Mouse (Mus musculus) E14TG2a.4 (cell line): ENCODE measurements around the gene Slc8b1.
A peak's percentile ranks its signal among the peaks of the same experiment; 100 is the strongest.

ENCODE experiments used
- H3K27me3 ChIP-seq: 2 replicates; pipeline ENCODE4 v1.6.1; 2014; ENCODE audit warnings: low read length, control low read depth; ENCODE audit not compliant: insufficient read depth
- H3K36me3 ChIP-seq: 2 replicates; pipeline ENCODE4 v1.6.1; 2014; ENCODE audit warnings: low read length, control low read depth; ENCODE audit not compliant: insufficient read depth
- H3K4me1 ChIP-seq: replicated peaks from 2 replicates; pipeline ENCODE4 v1.6.1; 2014; ENCODE audit warnings: low read depth, low read length, control low read depth
- H3K4me3 ChIP-seq: replicated peaks from 2 replicates; pipeline ENCODE4 v1.5.1; 2014; ENCODE audit warnings: mild to moderate bottlenecking, low read length
- H3K9me3 ChIP-seq: 2 replicates; pipeline ENCODE4 v1.6.1; 2014; ENCODE audit warnings: low read length, control low read depth
- CTCF ChIP-seq: conservative IDR thresholded peaks from 2 replicates; pipeline ENCODE4 v1.5.1; 2014; ENCODE audit warnings: low read length
- NANOG ChIP-seq: IDR thresholded peaks from 2 replicates; pipeline ENCODE4 v1.6.1; 2014; ENCODE audit warnings: borderline replicate concordance, low read length, mixed read lengths
- POU5F1 ChIP-seq: IDR thresholded peaks from 2 replicates; pipeline ENCODE4 v1.6.1; 2014; ENCODE audit warnings: low read length, borderline replicate concordance

Slc8b1 gene

DNA sequence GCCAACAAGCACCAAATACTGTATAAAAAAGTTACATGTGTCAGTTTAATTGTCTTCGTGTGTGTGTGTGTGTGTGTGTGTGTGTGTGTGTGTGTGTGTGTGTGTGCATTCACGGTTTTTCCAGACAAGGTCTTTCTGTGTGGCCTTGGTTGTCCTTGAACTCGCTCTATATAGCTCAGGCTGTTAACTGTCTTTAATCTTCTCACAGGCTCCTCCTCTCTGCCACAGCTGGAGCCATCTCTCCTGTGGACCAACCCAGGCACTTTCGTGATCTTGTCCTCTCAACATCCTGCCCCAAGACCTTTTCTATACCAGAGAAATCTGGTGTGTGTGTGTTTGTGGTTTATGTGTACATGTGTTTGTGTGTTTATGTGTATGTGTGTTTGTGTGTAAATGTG lies 52.9 kb downstream of the Slc8b1 start:
- TF ChIP-seq CTCF (no peak), NANOG (no peak), POU5F1 (no peak)
- Histone ChIP-seq H3K4me3 (no peak overlapping the region), H3K36me3 (no peaks in the 10 kb centered on the region), H3K27me3 (peaks cover 9% of the 10 kb centered on the region), H3K9me3 (no peaks in the 10 kb centered on the region), H3K4me1 (peaks cover 78% of the 10 kb centered on the region)

GRCm38 (mm10) chr5:120565171-120565905 lies 54.4 kb downstream of the Slc8b1 start:
- H3K36me3 ChIP-seq, result no peaks in the 10 kb centered on the region
- no peak for TF ChIP-seq NANOG
- no peak for TF ChIP-seq POU5F1
- TF ChIP-seq CTCF, result no peak
- no peaks in the 10 kb centered on the region for H3K9me3 ChIP-seq

DNA sequence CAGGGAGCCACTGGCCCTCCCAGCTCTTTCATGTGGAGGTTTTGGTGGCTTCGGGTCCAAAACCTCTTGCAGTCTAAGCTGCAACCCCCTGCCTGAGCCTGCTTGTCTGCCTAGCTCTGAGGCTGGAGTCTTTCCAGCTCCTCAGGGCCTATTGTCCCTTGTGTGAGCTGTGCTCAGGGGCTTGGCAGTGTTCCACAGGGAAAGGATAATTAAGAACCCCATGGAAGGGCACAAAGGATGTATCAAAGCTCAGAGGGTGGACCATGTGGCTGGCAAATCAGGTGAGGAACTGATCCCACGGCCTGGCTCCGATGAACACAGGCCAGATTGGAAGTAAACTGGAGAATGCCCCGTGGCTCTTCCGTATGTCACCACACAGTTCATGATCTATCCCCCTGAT lies 55.1 kb downstream of the Slc8b1 start:
- H3K36me3 ChIP-seq, result no peaks in the 10 kb centered on the region
- H3K4me3 ChIP-seq, result no peak overlapping the region
- peaks cover 57% of the 10 kb centered on the region for H3K4me1 ChIP-seq
- H3K9me3 ChIP-seq, result no peaks in the 10 kb centered on the region
- TF ChIP-seq POU5F1, result no peak
- TF ChIP-seq CTCF, result no peak
- no peak for TF ChIP-seq NANOG
- peaks cover 9% of the 10 kb centered on the region for H3K27me3 ChIP-seq

More at GRCm38 (mm10) chr5:120565171-120565905, 54.4 kb downstream of the Slc8b1 start:
- peaks cover 64% of the 10 kb centered on the region for H3K4me1 ChIP-seq
- H3K4me3 ChIP-seq, result no peak overlapping the region
- H3K27me3 ChIP-seq, result peaks cover 9% of the 10 kb centered on the region

DNA sequence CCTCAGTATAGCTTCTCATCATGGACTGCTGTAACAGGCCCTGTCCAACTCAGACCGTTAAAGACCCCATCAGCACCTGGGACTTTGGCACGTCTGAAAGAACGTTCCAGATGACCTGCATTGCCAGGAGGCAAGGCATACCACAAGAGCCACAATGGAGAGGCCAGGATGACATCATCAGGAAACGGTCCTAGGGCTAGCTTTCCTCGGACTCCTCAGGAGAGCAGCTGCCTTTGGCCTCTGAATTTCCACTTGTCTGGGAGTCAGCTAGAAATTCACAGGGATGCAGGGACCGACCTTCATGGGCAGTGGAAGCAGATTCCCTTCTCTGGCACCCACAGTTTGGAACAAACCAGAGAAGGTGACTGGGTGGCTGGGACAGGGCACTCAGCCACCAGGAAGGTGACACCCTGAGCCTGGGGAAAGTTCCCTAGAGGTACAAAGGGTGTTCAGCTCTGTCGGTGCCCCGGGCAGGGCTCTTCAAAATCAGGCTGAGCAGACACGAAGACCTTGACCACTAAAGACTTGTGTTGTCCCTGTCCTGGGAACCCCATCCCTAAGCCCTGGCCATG lies 55.8 kb downstream of the Slc8b1 start:
- no peaks in the 10 kb centered on the region for H3K9me3 ChIP-seq
- H3K4me3 ChIP-seq, result peak overlapping the region; percentile 65
- no peaks in the 10 kb centered on the region for H3K36me3 ChIP-seq
- H3K27me3 ChIP-seq, result peaks cover 9% of the 10 kb centered on the region
- no peak for TF ChIP-seq NANOG
- TF ChIP-seq POU5F1, result no peak
- TF ChIP-seq CTCF, result no peak
- peaks cover 53% of the 10 kb centered on the region for H3K4me1 ChIP-seq

GRCm38 (mm10) chr5:120567253-120567701 lies 56.3 kb downstream of the Slc8b1 start:
- Histone ChIP-seq H3K36me3 (no peaks in the 10 kb centered on the region), H3K4me1 (peaks cover 48% of the 10 kb centered on the region), H3K4me3 (peak overlapping the region; percentile 65), H3K27me3 (peaks cover 9% of the 10 kb centered on the region), H3K9me3 (no peaks in the 10 kb centered on the region)
- no peak for TF ChIP-seq CTCF
- TF ChIP-seq POU5F1, result no peak
- TF ChIP-seq NANOG, result no peak

- H3K4me3 ChIP-seq, result peak overlapping the region; percentile 65
- H3K27me3 ChIP-seq, result peaks cover 9% of the 10 kb centered on the region
- no peaks in the 10 kb centered on the region for H3K9me3 ChIP-seq
- TF ChIP-seq POU5F1 (no peak), CTCF (no peak), NANOG (no peak)
- H3K4me1 ChIP-seq, result peaks cover 43% of the 10 kb centered on the region
- no peaks in the 10 kb centered on the region for H3K36me3 ChIP-seq
These were observed 56.8 kb downstream of the Slc8b1 start for GRCm38 (mm10) chr5:120567761-120568211.

GRCm38 (mm10) chr5:120568336-120568768 lies 57.4 kb downstream of the Slc8b1 start:
- peak overlapping the region; percentile 65 for H3K4me3 ChIP-seq
- no peaks in the 10 kb centered on the region for H3K36me3 ChIP-seq
- TF ChIP-seq CTCF (no peak), POU5F1 (no peak), NANOG (no peak)
- peaks cover 9% of the 10 kb centered on the region for H3K27me3 ChIP-seq
- H3K9me3 ChIP-seq, result no peaks in the 10 kb centered on the region
- H3K4me1 ChIP-seq, result peaks cover 37% of the 10 kb centered on the region

DNA sequence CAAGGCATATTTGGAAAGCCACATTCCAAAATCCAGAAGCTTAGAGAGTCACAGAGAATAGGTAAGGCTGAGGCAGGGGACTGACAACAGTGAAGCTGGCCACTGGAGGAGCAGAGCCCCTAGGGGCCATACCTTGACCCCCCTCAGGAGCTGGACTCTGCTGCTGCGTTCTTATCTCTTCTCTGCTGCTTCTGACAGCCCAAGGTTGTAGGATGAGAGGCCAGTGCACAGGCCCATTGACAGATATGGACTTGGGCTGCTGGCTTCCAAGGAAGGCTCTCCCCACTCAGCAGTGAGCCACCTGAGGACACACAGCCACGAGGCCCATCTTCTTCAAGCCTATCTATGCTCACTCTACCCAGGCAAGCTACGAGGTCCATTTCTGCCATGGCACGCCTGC lies 58.0 kb downstream of the Slc8b1 start:
- peaks cover 31% of the 10 kb centered on the region for H3K4me1 ChIP-seq
- H3K9me3 ChIP-seq, result no peaks in the 10 kb centered on the region
- H3K36me3 ChIP-seq, result no peaks in the 10 kb centered on the region
- TF ChIP-seq CTCF (no peak), POU5F1 (no peak), NANOG (no peak)
- no peak overlapping the region for H3K4me3 ChIP-seq
- peaks cover 9% of the 10 kb centered on the region for H3K27me3 ChIP-seq
